Mouse (Mus musculus) spleen, postnatal 14 days (tissue): ENCODE data around the gene Inpp5b.
"Not testable (repeated sequence)": the region's sequence is repeated elsewhere in the genome, so short reads cannot be mapped to it uniquely, and the experiment has no call there.

Experiments
- DNase-seq, 2 experiments: peaks; one replicate each; pipeline ENCODE4 v3.0.0; 2021 to 2022; ENCODE audit warnings: low spot score in 2 of 2

Gene Inpp5b

GRCm38 (mm10) chr4:124709961-124710446, 31.6 kb upstream of the Inpp5b start:
- DNase-seq = no peak

GRCm38 (mm10) chr4:124710776-124711291, 30.8 kb upstream of the Inpp5b start:
- DNase-seq = peak in 1 of 2 experiments; percentile 38

DNA sequence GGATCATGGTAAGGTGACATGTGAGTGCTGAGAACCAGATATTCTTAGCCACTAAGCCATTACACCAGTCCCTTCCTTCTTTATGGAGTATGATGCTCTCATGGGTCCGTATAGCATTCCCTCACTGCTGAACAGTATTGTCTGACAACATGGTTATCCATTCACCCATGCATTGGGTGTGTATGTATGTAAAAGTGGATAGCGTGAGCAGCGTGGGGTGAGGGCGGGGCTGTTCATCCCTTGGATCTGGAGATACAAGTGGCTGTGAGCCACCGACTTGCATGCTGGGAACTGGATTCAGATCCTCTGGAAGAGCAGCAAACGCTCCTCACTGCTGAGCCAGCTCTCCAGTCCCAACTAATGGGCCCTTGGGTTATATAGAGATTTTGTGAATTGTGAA, 29.0 kb upstream of the Inpp5b start:
- DNase-seq = no peak

DNA sequence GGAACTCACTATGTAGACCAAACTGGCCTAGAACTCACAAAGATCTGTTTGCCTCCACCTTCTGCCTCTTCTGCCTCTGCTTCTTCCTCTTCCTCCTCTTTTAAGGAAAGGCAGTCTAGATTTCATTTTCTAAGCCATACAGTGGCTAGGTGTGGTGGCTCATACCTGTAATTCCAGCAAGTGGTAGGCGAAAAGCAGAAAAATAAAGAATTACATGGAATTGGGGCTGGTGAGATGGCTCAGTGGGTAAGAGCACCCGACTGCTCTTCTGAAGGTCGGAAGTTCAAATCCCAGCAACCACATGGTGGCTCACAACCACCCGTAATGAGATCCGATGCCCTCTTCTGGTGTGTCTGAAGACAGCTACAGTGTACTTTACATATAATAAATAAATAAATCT, 27.8 kb upstream of the Inpp5b start:
- not testable (repeated sequence) for DNase-seq

DNA sequence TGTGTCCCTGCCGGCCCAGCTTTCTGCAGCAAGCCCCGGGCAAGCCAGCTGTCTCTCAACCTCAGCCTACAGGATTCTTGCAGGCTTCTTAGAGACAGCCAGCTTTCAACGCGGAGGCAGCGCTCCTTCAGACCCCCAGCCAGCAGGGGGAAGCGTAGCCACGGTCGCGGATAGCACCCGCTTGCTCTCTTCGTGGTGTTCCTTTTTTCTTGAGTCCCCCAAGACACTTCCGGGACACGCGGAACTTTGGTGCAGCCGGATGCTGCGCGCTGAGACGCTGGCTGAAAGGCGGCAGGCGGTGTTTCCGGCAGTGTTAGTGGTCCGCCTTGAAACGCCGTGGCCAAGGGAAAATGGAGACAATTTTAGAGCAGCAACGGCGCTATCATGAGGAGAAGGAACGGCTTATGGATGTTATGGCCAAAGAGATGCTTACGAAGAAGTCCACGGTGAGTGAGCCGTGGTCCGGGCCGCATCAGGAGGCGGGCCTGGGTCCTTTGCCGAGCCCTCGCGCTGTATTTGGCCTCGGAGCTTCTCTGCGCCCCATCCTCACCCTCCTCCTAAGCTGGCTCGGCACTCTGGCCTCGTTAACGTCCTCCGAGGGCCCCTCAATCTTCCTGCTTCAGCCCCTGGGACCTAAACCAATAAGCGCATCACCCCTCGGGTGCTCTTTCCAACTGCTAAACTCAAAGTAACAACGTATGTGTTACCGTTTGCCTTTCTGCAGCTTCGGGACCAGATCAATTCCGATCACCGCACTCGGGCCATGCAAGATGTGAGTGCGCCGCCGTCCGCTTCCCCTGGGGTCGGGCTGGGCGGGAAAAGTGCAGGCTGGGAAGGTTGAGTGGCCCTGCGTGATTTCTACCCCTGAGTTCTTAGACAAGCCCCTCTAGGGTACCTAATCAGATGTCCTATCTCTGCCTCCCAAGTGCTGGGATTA, 26.8 kb upstream of the Inpp5b start, which contains the start of gene Sf3a3:
Gene Sf3a3, plus strand, starts transcription at position 232 of the 937 bp plus-strand sequence.
- peak; percentile 87 to 93 for DNase-seq

GRCm38 (mm10) chr4:124719101-124719500, 22.5 kb upstream of the Inpp5b start:
- no peak for DNase-seq

GRCm38 (mm10) chr4:124726121-124726520, 15.5 kb upstream of the Inpp5b start:
- no peak for DNase-seq

DNA sequence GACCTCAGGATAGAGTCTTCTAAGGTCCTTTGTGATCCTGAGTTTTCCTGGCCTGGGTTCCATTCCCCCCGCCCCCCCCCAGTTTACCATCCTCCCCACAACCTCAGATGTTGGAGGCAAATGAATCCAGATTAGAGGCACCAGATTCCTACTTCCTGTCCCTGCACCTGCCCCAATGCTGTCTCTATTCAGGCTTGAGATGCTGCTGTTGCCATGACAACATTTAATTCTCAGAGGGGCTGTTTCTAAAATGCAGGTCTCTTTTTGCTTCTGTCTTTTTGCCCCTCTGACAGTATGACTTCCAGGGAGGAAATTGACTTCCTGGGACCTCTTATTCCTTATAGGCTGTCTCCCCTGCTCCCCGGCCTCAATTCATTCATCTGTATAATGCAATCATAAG, 4.7 kb upstream of the Inpp5b start:
- DNase-seq = no peak

DNA sequence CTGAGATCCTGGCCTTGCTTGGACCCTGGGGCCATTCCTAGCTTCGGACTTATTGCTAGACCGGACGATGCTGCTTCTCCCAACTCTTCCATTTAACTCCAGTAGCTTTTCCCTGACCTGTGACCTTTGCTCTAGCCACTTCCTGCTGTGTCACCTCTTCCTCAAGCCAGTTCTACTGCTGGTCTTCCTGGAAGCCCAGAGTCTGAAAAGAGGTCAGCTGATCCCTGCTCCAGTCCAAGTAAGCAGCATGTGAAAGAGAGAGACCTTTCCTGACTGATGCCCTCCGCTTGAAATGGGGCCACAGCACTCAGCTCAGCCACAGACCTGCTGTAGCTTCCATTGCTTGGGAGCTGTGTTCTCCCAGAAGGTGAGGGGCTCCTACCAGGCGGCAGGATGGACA, 4.2 kb upstream of the Inpp5b start:
- DNase-seq = no peak

- no peak for DNase-seq
Measured at GRCm38 (mm10) chr4:124738013-124738412, 3.6 kb upstream of the Inpp5b start.

DNA sequence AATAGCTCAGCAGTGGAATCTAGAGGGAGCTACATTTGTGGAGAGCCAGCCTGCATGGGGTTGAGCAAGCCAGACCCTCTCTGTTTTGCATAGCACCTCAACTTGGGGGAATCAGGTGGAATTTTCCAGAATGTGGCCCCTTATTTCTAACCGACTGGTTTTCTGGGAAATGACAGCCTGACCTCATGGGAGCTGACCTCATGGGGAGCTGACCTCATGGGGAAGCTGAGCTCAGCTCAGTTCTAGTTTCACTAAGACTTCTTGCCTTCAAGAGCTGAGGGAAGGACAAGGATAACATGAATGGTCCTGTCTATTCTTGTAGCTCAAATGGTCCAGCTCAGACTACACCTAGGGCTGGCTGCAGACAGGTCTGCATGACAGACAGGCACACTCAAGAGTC, 2.9 kb upstream of the Inpp5b start:
- no peak for DNase-seq

DNA sequence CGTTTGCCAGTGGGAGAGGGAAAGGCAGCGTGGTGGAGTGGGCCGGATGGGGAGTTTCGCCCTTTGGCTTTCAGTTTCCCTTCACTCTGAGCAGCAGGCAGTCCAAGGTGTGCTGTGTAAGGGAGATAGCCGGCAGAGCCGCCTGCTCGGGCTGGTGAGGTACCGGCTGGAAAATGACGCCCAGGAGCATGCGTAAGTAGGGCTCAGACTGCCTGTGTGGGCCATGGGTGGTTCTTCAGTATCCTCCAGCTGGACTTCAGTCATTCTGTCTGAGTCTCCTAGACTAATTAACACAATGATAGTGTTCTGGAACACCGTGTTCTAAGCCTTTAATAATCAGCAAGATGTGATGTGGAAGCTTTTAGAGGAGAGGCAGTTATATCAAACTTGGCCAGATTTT, 1.2 kb downstream of the Inpp5b start:
- no peak for DNase-seq

GRCm38 (mm10) chr4:124746577-124746976, 4.9 kb downstream of the Inpp5b start:
- DNase-seq = no peak

DNA sequence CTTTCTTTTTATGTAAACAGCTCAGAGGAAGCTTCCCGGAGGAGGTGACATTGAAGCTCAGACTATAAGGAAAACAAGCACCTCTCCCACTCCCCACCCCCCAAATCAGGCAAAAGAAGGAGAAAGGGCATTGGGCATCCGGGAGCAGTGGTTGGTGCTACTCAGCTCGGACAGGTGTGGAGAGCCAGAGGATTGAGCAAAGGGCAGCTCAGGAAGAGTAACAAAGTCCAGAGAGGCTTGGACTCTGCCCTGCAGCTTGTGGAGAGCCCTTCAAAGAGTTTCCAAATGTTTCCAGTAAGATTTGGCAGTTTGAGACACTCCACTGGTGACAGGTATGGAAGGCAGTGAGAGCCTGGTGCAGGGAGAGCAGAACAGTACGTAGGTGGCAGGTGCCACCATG, 6.2 kb downstream of the Inpp5b start:
- no peak for DNase-seq

- DNase-seq = peak; percentile 97 to 98
Measured at GRCm38 (mm10) chr4:124751300-124752250, 9.9 kb downstream of the Inpp5b start.

DNA sequence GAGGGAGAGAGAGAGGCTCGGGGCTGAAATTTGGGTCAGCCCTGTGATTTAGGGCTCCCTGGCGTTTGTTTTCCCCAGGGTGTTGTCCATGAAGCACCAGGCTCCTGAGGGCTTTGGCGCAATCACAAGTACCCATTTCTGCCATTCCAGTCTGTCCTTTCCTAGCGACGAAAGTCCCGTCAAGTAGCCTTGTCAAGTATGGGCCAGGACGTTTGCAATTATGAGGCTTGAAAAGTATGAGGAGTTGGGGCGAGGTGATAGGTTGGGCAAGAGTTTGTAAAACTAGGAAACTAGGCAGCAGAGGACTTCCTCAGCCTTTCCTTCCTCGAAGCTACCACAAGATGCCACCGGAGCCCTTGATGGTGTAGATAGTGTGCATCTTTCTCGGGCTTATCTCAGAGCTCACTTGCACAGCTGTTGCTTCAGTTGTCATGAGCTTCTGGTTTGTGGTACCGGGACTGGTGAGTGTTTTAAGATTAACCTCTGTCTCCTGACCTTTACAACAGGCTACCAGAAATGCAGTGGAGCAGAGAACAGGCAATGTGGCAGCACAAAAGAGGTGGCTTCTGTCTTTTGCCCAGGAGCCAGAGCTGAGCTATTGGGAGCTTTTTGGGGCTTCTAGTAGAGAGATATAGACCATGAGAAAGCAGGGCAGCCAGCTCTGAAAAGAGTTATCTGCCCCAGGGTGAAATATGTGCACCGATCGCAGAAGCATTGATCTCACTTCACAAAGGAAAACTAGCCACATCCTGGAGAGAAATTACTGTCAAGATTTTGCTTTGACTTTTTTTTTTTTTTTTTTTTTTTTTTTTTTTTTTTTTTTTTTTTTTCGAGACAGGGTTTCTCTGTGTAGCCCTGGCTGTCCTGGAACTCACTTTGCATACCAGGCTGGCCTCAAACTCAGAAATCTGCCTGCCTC, 10.9 kb downstream of the Inpp5b start:
- peak in 1 of 2 experiments; percentile 16 for DNase-seq

DNA sequence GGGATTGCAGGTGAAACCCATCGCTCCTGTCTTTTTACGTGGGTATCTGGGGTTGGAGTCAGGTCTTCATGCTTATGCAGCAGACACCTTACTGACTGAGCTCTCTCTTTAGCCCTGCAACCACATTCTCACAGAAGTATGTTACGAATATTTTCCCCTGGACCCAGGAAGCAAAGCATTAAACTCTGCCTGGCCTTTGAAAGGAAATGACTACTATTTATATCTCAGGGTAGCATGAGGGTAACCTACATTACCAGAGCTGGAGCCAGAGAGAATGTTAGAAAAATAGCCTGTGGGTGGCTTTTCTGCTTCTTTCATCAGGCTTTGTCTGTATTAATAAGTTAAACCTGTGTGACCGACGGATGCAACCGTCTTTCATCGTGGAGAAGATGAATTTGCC, 13.9 kb downstream of the Inpp5b start:
- no peak for DNase-seq

- DNase-seq = no peak
Measured at GRCm38 (mm10) chr4:124759305-124759811, 17.7 kb downstream of the Inpp5b start.

DNA sequence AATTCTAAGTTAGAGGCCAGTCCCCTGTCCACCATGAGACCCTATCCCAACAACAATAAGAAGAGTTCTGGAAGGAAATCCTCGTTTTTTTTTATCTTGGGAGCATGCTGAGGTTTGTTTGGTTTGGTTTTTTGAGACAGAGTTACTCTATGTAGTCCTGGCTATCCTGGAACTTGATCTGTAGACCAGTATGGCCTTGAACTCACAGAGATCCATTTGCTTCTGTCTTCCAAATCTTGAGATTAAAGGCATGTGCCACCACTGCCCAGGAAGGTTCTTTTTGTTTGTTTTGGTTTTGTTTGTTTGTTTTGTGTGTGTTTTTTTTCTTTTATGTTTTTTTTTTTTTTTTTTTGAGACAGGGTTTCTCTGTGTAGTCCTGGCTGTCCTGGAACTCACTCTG, 19.6 kb downstream of the Inpp5b start:
- DNase-seq = no peak

DNA sequence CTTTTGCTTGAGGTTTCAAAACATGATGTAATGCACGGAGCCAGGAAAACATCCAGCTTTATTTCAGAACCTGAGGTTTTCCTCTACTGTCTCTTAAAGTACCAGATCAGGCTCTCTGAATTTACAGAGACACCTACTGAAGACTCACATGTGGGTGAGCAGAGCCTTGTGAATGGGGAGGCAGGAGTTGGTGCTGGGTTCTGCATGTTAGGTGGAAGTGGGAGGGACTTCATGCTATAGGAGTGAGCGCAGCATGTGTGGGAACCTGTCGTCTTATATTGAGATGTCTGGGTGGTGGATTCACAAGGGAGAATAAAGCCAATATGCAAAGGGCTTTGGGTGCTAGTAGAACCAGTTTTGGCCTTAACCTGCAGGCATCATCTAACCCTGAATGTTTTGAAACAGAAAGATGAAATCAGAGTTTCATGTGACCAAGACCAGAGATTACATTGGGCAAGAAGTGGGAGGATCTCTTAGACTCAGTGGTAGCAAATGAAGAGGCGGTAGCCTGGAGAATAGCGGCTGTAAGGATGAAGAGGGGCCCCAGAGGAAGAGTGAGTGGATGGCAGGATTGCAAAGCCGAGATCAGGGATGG, 21.3 kb downstream of the Inpp5b start:
- DNase-seq = no peak
